Mouse (Mus musculus): ENCODE data around the gene Smg8.

DNA sequence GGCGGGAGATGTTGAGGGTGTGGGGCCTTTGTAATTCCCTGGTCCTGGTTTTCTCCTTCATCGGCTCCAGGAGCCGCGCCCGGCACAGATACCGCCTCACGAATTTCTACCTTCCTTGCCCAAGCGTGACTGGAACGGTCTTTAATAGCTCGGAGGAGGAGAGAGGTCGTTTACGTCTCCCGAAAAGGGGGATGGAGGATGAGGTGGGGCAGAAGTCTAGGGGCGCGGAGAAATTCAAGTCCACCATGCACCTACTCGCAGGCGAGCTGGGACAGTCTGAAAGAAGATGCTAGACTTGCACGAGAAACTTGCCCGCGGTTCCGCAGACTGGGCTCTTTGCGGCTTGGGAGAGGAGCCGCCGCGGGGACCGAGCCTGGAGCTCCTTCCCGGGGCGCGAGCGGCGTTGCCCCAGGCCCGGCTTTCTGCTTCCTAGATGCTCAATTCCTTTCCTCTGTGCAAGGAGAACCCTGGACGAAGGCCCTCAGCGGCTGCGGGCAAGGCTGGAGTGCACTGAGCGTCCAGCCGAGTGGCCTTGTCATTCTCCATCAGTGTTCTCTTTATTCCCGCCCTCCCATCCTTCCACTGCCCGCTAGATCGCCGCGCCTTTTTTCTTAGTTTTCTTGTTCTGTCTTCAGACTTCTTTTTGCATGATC is 23.1 kb upstream of the Smg8 start:
- TF ChIP-seq CTCF (IDR thresholded peaks at IDR 0.05; ENCODE audit: extremely low read depth, insufficient read depth, low read length) (no peak), POLR2A (IDR thresholded peaks at IDR 0.05; ENCODE audit: extremely low read depth, insufficient read depth, low read length) (no peak)
